Mouse (Mus musculus): ENCODE measurements around the gene Tcf15.

GRCm38 (mm10) chr2:152106225-152106595, 37.2 kb upstream of the Tcf15 start:
- no peak for TF ChIP-seq CTCF (IDR thresholded peaks at IDR 0.05)
- no peak for TF ChIP-seq EP300 (IDR thresholded peaks at IDR 0.05; ENCODE audit: insufficient read depth, low read depth, low read length)

All from heart, adult 2 months (tissue).